Mouse (Mus musculus) right cerebral cortex, postnatal 14 days (tissue): ENCODE measurements at regions not wholly inside any gene's neighbourhood (a gene's known extent, or its start where the extent isn't known, plus 50 kb on each side); places are given as distances from the start of the nearest gene placed in this dataset.
"Not testable (repeated sequence)": the region's sequence is repeated elsewhere in the genome, so short reads cannot be mapped to it uniquely, and the experiment has no call there.

Experiments
- DNase-seq: peaks from one replicate; pipeline ENCODE4 v3.0.0; 2022

DNA sequence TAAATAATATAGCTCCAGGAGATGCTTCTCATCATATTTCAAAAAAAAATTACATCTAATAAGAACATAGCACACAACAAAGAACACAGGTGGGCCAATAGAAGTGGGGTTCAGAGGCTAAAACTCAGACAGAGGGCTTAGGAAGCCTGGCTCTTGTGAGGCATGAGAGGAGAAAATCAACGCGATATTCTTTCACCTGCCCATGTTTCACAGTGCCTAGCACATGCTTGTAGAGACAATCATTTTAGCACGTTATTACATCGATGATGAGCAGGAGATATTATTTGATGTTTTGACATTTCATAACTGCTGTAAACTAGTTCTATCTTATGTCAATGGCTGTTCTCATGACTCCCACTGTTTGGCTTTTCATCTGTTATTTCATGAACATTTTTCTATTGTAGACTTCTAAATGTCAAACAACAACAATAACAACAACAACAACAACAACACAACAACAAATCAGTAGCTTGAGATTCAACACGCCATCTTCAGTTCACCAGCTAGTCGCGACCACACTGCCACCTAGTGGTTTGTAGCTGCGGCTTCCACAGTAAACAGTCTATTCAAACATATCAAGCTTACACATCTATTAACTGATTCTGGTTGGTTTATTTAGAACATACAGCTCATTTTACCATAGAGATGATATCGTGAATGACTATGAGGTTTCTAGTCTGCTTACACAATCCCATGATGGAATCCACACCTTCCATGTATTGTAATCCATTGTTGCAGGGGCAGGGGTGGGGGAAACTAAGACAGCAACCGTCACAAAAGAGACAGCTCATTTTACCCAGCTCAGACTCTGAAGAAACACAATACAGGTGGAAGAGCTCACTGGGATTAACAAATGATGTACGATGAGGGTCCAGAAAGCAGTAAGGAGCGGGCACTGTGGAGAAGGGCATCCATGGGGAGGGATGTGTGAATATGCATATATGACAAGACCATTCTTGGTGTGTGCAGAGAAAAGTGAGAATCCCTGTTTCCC lies 60.5 kb upstream of the Tmem200a start:
- peak; percentile 69 for DNase-seq

DNA sequence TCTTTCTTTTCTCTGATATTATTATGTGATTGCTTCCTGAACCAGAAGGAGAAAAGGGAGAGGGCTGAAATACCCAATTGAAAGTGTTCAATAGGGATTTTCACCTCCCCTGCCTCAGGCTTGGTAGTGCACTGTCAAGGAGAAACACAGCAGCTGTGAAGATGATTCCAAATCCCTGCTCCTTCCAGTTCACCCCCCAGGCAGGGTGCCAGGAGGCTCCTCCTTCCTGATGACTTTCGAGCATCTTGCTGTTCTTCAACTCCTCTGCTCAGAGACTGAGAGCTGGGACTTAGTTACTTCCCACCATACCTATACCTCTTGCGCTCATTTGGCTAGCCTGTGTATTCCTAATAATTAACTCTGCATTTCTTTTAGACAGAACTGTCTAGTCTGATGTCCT lies 73.7 kb upstream of the Tmem200a start:
- no peak for DNase-seq

DNA sequence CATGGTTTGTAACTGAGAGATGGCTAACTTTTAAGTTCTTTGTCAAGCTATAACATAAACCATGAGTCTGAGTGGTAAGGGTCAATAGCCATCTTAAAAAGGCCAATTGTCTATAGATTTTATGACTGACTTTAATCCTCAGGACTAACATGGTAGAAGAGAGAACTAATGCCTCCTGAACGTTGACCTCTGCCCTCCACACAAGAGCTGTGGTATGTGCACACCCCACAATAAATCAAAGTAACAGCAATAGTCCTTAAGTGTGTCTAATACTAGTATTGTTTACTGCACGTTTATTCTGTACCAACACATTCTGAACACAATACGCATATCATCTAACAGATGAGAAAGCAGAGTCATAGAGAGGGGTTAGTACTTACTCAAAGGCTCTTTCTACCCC lies 70.7 kb upstream of the Samd3 start:
- no peak for DNase-seq

DNA sequence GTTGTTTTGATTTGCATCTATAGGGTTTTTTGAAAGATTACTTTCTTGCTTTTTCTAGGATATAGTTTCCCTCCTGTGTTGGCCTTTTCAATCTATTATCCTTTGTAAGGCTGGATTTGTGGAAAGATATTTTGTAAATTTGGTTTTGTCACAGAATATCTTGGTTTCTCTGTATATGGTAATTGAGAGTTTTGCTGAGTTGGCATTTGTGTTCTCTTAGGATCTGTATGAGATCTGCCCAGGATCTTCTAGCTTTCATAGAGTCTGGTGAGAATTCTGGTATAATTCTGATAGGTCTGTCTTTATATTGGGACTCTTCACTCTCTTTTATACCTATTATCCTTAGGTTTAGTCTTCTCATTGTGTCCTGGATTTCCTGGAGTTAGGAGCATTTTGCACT lies 68.4 kb upstream of the Samd3 start:
- not testable (repeated sequence) for DNase-seq

DNA sequence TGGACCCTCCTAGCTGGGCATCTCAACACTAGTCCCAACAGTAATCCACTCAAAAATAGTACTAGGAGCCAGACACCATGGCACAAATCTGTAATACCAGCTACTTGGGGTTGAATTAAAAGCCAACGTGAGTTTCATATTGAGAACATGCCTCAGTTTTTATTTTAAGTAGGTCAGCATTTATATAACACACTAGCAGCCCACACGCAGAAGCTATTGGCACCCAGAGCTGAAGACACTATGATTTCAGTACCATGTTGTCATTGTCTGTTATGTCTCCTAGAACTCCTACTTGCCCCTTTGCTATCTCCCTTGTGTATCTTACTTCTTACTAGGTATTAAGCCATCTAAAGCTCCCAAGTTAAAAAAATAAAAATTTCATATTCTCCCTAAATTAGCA lies 65.0 kb upstream of the Samd3 start:
- DNase-seq, result no peak

DNA sequence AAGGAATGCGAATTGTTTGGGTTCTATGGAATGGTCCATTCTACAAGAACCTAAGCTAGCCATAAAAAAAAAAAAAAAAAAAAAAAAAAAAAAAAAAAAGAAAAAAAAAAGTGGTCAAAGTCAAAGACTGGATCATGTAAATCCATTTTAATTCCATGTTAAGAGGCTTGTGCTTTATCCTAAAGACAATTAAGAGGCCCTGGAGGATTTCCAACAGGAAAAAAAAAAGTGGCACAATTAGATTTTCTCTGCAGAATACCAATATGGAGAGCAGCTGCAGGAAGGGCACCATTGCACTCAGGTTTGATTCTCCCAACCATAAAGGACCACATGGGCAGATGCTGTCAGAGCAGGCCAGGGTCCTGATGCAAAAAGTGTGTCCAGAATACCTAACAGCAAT lies 51.9 kb upstream of the Samd3 start:
- no peak for DNase-seq

DNA sequence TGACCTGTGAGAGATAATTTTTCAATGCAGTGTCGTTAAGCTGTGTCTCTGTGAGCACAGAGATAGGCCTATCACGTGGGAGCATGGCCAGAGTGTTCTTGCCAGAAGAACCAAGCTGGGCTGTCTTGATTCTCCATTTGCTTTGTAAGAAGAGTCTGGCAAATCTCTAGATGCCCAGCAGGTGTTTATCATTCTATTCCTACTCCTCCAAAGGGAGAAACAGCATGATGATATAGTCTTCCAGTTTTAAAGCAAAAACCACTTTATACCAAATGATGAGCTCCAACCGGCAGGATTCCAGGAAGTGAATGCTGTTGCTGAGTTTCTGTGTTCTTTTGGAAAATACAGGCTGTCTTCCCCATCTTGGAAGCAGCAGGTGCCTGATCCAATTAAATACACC lies 51.2 kb upstream of the Samd3 start:
- peak; percentile 9 for DNase-seq
